Mouse (Mus musculus): Measurements from ENCODE around the gene Tspan2. TPM values are rescaled to one million over a fixed set of nuclear protein-coding genes. Genes with fewer than 3 reads are reported as not detected.

Tspan2 gene
- 7.7 and 8.2 TPM in 2 replicates for polyA plus RNA-seq (2015; fragmentation: Nextera tagmentation; extraction: Ambion mirVana)

DNA sequence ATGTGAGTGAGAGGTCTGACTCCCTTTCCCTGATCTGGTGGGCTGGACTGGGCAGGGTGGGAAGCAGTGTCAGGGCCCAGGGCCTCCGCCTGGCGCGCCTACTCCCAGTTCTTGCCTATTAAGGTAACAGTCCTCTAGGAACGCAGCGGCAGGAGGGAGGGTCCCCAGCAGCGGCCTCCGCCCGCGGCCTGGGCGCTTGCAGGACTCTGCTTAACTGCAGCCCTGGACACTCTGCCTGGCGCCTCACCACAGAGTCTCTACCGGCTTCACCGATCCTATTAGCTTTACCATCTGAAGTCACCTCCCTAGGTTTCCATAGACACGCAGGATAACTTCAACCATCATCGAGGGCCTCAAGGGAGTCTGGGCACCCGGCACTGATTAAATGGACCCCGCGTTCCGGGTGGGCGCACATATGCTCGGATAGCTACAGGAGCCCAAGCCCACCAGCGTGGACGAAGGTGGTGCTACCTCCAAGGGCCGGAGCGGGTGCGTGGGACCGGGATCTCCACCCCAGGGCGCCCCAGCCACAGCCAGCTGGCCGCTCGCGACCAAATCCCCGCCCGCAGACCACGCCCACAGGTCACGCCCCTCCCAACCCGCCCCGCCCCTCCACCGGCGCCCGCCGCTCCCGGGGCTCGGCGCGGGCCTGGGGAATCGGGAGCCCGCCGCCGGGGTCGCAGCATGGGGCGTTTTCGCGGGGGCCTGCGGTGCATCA is at the start of gene Tspan2:
Gene Tspan2 (plus strand): TSS at position 217 of the 718 bp plus-strand sequence.

DNA sequence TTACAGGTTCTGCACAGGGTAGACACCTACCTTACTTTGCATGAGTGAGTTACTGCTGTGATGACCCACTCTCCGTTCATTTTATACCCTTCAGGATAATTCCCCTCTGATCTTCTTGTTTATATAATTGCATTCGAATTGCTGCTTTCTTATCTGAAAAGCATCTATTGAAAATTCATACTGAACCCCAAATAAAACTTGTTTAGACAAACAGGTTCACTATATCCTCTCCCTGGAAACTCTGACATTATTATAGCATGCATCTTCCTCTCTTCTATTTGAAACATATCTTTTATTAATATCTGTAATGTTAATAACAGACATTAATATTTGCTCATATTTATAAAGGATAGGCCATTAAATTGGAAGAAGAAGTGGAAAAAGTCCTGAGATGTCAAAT is 48.3 kb downstream of the Tspan2 start, which contains the start of gene Tshb:
Gene Tshb (minus strand): TSS at position 101 of the 400 bp plus-strand sequence.

Other genes starting within 250 kb of the Tspan2 start
- gene Tshb, start 48.2 kb downstream of the Tspan2 start, polyA plus RNA-seq (2015; fragmentation: Nextera tagmentation; extraction: Ambion mirVana), result 0.10 and 0.23 TPM in 2 replicates
- not detected in 2 replicates for gene Sycp1, start 201.6 kb downstream of the Tspan2 start, polyA plus RNA-seq (2015; fragmentation: Nextera tagmentation; extraction: Ambion mirVana)
- gene Nr1h5, start 229.6 kb downstream of the Tspan2 start, polyA plus RNA-seq (2015; fragmentation: Nextera tagmentation; extraction: Ambion mirVana), result 0.06 TPM in 1 of 2 replicates, not detected in the other